Mouse (Mus musculus) kidney, embryonic 15.5 days (tissue): ENCODE results near the gene Tle6. TPM values are rescaled to one million over a fixed set of nuclear protein-coding genes. Genes with fewer than 3 reads are reported as not detected.

ENCODE experiments used
- ATAC-seq: fragments of 200-750 bp; cut with Nextera tagmentation; replicated peaks from 2 replicates; pipeline ENCODE4 v1.8.0; 2017; ENCODE audit warnings: moderate TSS enrichment; ENCODE audit not compliant: low FRiP score
- H3K27ac ChIP-seq: fragments of 300-500 bp; sonication (generic); 2 replicates; pipeline ENCODE4 v1.5.1; 2015; ENCODE audit warnings: mild to moderate bottlenecking, inconsistent platforms
- H3K27me3 ChIP-seq: fragments of 300-500 bp; sonication (generic); 2 replicates; pipeline ENCODE4 v1.6.1; 2015; ENCODE audit warnings: inconsistent platforms
- H3K36me3 ChIP-seq: fragments of 300-500 bp; sonication (generic); 2 replicates; pipeline ENCODE4 v1.6.1; 2015; ENCODE audit warnings: inconsistent platforms
- H3K4me1 ChIP-seq: fragments of 300-500 bp; sonication (generic); 2 replicates; pipeline ENCODE4 v1.6.1; 2015; ENCODE audit warnings: inconsistent platforms
- H3K4me2 ChIP-seq: fragments of 300-500 bp; sonication (generic); 2 replicates; pipeline ENCODE4 v1.6.1; 2015; ENCODE audit warnings: moderate library complexity, mild to moderate bottlenecking, inconsistent platforms
- H3K4me3 ChIP-seq: fragments of 300-500 bp; sonication (generic); replicated peaks from 2 replicates; pipeline ENCODE4 v1.5.1; 2015; ENCODE audit warnings: mild to moderate bottlenecking, inconsistent platforms
- H3K9ac ChIP-seq: fragments of 300-500 bp; sonication (generic); 2 replicates; pipeline ENCODE4 v1.6.1; 2015; ENCODE audit warnings: mild to moderate bottlenecking, inconsistent platforms
- H3K9me3 ChIP-seq: fragments of 300-500 bp; sonication (generic); replicated peaks from 2 replicates; pipeline ENCODE4 v1.6.1; 2016; ENCODE audit warnings: inconsistent platforms
- WGBS: fragments of 180-500 bp; shearing (Covaris S2); methylation state at CpG from one replicate; pipeline ENCODE4 v1.1.7; 2015; ENCODE audit warnings: mixed read lengths; 5-methylcytosine and 5-hydroxymethylcytosine counted together
- polyA plus RNA-seq: library from polyadenylated mRNA; unstranded; fragments of >200 nt; fragmentation: Nextera tagmentation; extraction: Ambion mirVana; gene quantifications from 2 replicates; pipeline ENCODE4 v1.2.1, GENCODE M21; 2015

Tle6 gene
- polyA plus RNA-seq, 1 experiment from 2014 or later: 16.8 TPM

GRCm38 (mm10) chr10:81598871-81599270 is 2.0 kb downstream of the Tle6 start:
- H3K4me1 ChIP-seq: peaks cover 83% of the 10 kb centered on the region
- H3K9me3 ChIP-seq: no peaks in the 10 kb centered on the region
- no peak overlapping the region for H3K9ac ChIP-seq
- no peaks in the 10 kb centered on the region for H3K36me3 ChIP-seq
- no peak overlapping the region for H3K4me2 ChIP-seq
- H3K27me3 ChIP-seq: peaks cover 17% of the 10 kb centered on the region; the same call in 1 of the 2 replicates
- 30% methylated on average over 6 of the region's 6 CpGs for WGBS
- no peak for ATAC-seq
- no peak overlapping the region for H3K4me3 ChIP-seq
- H3K27ac ChIP-seq: no peak overlapping the region

- H3K4me2 ChIP-seq: no peak overlapping the region
Observed at GRCm38 (mm10) chr10:81598342-81598741, 2.5 kb downstream of the Tle6 start.

GRCm38 (mm10) chr10:81597137-81597950 is 3.5 kb downstream of the Tle6 start:
- H3K9me3 ChIP-seq: no peaks in the 10 kb centered on the region
- ATAC-seq: peak; percentile 72
- peak overlapping the region; percentile 94 for H3K27ac ChIP-seq
- H3K4me3 ChIP-seq: peak overlapping the region; percentile 28
- peaks cover 21% of the 10 kb centered on the region; the same call in 1 of the 2 replicates for H3K27me3 ChIP-seq
- WGBS: 3% methylated on average over 12 of the region's 12 CpGs
- H3K36me3 ChIP-seq: no peaks in the 10 kb centered on the region
- H3K4me1 ChIP-seq: peaks cover 79% of the 10 kb centered on the region
- 0 out of 2 replicates have a peak overlapping the region, but pooled peaks have one; percentile 31 for H3K9ac ChIP-seq
- H3K4me2 ChIP-seq: peak overlapping the region; percentile 60

More at GRCm38 (mm10) chr10:81598342-81598741, 2.5 kb downstream of the Tle6 start:
- no peak for ATAC-seq
- no peak overlapping the region for H3K9ac ChIP-seq
- no peak overlapping the region for H3K4me3 ChIP-seq
- peaks cover 21% of the 10 kb centered on the region; the same call in 1 of the 2 replicates for H3K27me3 ChIP-seq
- H3K27ac ChIP-seq: peak overlapping the region; percentile 94; the same call in 1 of the 2 replicates
- peaks cover 86% of the 10 kb centered on the region for H3K4me1 ChIP-seq
- H3K9me3 ChIP-seq: no peaks in the 10 kb centered on the region
- no peaks in the 10 kb centered on the region for H3K36me3 ChIP-seq
- 40% methylated on average over 3 of the region's 3 CpGs for WGBS

- H3K27me3 ChIP-seq: peaks cover 21% of the 10 kb centered on the region; the same call in 1 of the 2 replicates
- H3K4me2 ChIP-seq: peak overlapping the region; percentile 60
- H3K4me1 ChIP-seq: peaks cover 73% of the 10 kb centered on the region
- WGBS: 4% methylated on average over 10 of the region's 10 CpGs
- peak overlapping the region; percentile 94 for H3K27ac ChIP-seq
- no peak for ATAC-seq
- no peaks in the 10 kb centered on the region for H3K9me3 ChIP-seq
- no peaks in the 10 kb centered on the region for H3K36me3 ChIP-seq
- H3K9ac ChIP-seq: 0 out of 2 replicates have a peak overlapping the region, but pooled peaks have one; percentile 31
- peak overlapping the region; percentile 28 for H3K4me3 ChIP-seq
Observed at GRCm38 (mm10) chr10:81596611-81597010, 4.3 kb downstream of the Tle6 start.

GRCm38 (mm10) chr10:81595599-81595998 is 5.3 kb downstream of the Tle6 start:
- peaks cover 62% of the 10 kb centered on the region for H3K4me1 ChIP-seq
- WGBS: 54% methylated on average over 5 of the region's 5 CpGs
- peak overlapping the region; percentile 94 for H3K27ac ChIP-seq
- no peaks in the 10 kb centered on the region for H3K36me3 ChIP-seq
- no peaks in the 10 kb centered on the region for H3K9me3 ChIP-seq
- H3K9ac ChIP-seq: 0 out of 2 replicates have a peak overlapping the region, but pooled peaks have one; percentile 12
- H3K27me3 ChIP-seq: peaks cover 21% of the 10 kb centered on the region; the same call in 1 of the 2 replicates
- no peak for ATAC-seq
- no peak overlapping the region for H3K4me3 ChIP-seq
- no peak overlapping the region for H3K4me2 ChIP-seq

GRCm38 (mm10) chr10:81593935-81594334 is 6.9 kb downstream of the Tle6 start:
- Histone ChIP-seq H3K9me3 (no peaks in the 10 kb centered on the region), H3K27ac (no peak overlapping the region), H3K4me1 (peaks cover 47% of the 10 kb centered on the region), H3K36me3 (peaks cover 14% of the 10 kb centered on the region; the same call in 1 of the 2 replicates), H3K4me3 (no peak overlapping the region), H3K27me3 (peaks cover 21% of the 10 kb centered on the region; the same call in 1 of the 2 replicates), H3K4me2 (no peak overlapping the region), H3K9ac (no peak overlapping the region)
- no peak for ATAC-seq
- WGBS: 77% methylated on average over 18 of the region's 18 CpGs

- Histone ChIP-seq H3K4me1 (peaks cover 40% of the 10 kb centered on the region), H3K36me3 (peaks cover 21% of the 10 kb centered on the region), H3K9ac (no peak overlapping the region), H3K27me3 (peaks cover 21% of the 10 kb centered on the region; the same call in 1 of the 2 replicates), H3K27ac (no peak overlapping the region), H3K4me3 (no peak overlapping the region), H3K9me3 (no peaks in the 10 kb centered on the region), H3K4me2 (no peak overlapping the region)
- WGBS: 69% methylated on average over 4 of the region's 4 CpGs
- ATAC-seq: no peak
Observed at GRCm38 (mm10) chr10:81593223-81593622, 7.7 kb downstream of the Tle6 start.

GRCm38 (mm10) chr10:81592631-81593030 is 8.2 kb downstream of the Tle6 start:
- Histone ChIP-seq H3K4me1 (peaks cover 34% of the 10 kb centered on the region), H3K27me3 (peaks cover 21% of the 10 kb centered on the region), H3K9ac (no peak overlapping the region), H3K9me3 (no peaks in the 10 kb centered on the region), H3K4me3 (no peak overlapping the region), H3K36me3 (peaks cover 27% of the 10 kb centered on the region), H3K27ac (no peak overlapping the region), H3K4me2 (no peak overlapping the region)
- 85% methylated on average over 7 of the region's 7 CpGs for WGBS
- ATAC-seq: no peak

GRCm38 (mm10) chr10:81591846-81592245 is 9.0 kb downstream of the Tle6 start:
- WGBS: 63% methylated on average over 9 of the region's 9 CpGs
- H3K4me2 ChIP-seq: no peak overlapping the region
- no peak for ATAC-seq
- H3K4me3 ChIP-seq: no peak overlapping the region
- no peak overlapping the region for H3K27ac ChIP-seq
- peaks cover 26% of the 10 kb centered on the region for H3K4me1 ChIP-seq
- no peaks in the 10 kb centered on the region for H3K9me3 ChIP-seq
- peaks cover 21% of the 10 kb centered on the region for H3K27me3 ChIP-seq
- H3K36me3 ChIP-seq: peaks cover 34% of the 10 kb centered on the region
- no peak overlapping the region for H3K9ac ChIP-seq

GRCm38 (mm10) chr10:81588739-81589138 is 12.1 kb downstream of the Tle6 start:
- peaks cover 3% of the 10 kb centered on the region for H3K27me3 ChIP-seq
- no peak overlapping the region for H3K27ac ChIP-seq
- ATAC-seq: no peak
- no peaks in the 10 kb centered on the region for H3K9me3 ChIP-seq
- H3K4me3 ChIP-seq: no peak overlapping the region
- H3K9ac ChIP-seq: no peak overlapping the region
- H3K4me1 ChIP-seq: peaks cover 1% of the 10 kb centered on the region; the same call in 1 of the 2 replicates
- no peak overlapping the region for H3K4me2 ChIP-seq
- 77% methylated on average over 7 of the region's 7 CpGs for WGBS
- peaks cover 60% of the 10 kb centered on the region for H3K36me3 ChIP-seq

GRCm38 (mm10) chr10:81583347-81583746 is 17.5 kb downstream of the Tle6 start:
- Histone ChIP-seq H3K27ac (peak overlapping the region; percentile 68), H3K4me3 (no peak overlapping the region)
- 39% methylated on average over 6 of the region's 6 CpGs for WGBS

GRCm38 (mm10) chr10:81580441-81581070 is 20.3 kb downstream of the Tle6 start:
- Histone ChIP-seq H3K9me3 (no peaks in the 10 kb centered on the region), H3K4me2 (peak overlapping the region; percentile 51), H3K4me1 (peaks cover 60% of the 10 kb centered on the region), H3K27me3 (peaks cover 23% of the 10 kb centered on the region), H3K36me3 (peaks cover 23% of the 10 kb centered on the region), H3K4me3 (peak overlapping the region; percentile 13; the same call in 1 of the 2 replicates), H3K9ac (peak overlapping the region; percentile 18; the same call in 1 of the 2 replicates), H3K27ac (peak overlapping the region; percentile 52)
- WGBS: 26% methylated on average over 25 of the region's 25 CpGs
- ATAC-seq: peak; percentile 22; the same call in 1 of the 2 replicates

More at GRCm38 (mm10) chr10:81583347-81583746, 17.5 kb downstream of the Tle6 start:
- no peaks in the 10 kb centered on the region for H3K9me3 ChIP-seq
- H3K27me3 ChIP-seq: peaks cover 5% of the 10 kb centered on the region; the same call in 1 of the 2 replicates
- no peak for ATAC-seq
- peaks cover 40% of the 10 kb centered on the region for H3K4me1 ChIP-seq
- H3K9ac ChIP-seq: no peak overlapping the region
- H3K36me3 ChIP-seq: peaks cover 50% of the 10 kb centered on the region
- H3K4me2 ChIP-seq: no peak overlapping the region
